Mouse (Mus musculus): ENCODE measurements around the gene Sez6.

GRCm38 (mm10) chr11:78006446-78006845 lies 75.8 kb downstream of the Sez6 start:
- TF ChIP-seq CTCF (conservative IDR thresholded peaks at IDR 0.05; ENCODE audit: low read length) (no peak), NANOG (IDR thresholded peaks at IDR 0.05; ENCODE audit: borderline replicate concordance, low read length) (no peak), POU5F1 (IDR thresholded peaks at IDR 0.05; ENCODE audit: borderline replicate concordance, low read length) (no peak)

All from E14TG2a.4 (cell line).